Mouse (Mus musculus): ENCODE measurements around the gene Rufy1. TPM values are rescaled to one million over a fixed set of nuclear protein-coding genes. Genes with fewer than 3 reads are reported as not detected.
"Not testable (repeated sequence)": the region's sequence is repeated elsewhere in the genome, so short reads cannot be mapped to it uniquely, and the experiment has no call there.

Rufy1 gene
- polyA plus RNA-seq, 1 experiment from 2014 or later, result 27.4 TPM

DNA sequence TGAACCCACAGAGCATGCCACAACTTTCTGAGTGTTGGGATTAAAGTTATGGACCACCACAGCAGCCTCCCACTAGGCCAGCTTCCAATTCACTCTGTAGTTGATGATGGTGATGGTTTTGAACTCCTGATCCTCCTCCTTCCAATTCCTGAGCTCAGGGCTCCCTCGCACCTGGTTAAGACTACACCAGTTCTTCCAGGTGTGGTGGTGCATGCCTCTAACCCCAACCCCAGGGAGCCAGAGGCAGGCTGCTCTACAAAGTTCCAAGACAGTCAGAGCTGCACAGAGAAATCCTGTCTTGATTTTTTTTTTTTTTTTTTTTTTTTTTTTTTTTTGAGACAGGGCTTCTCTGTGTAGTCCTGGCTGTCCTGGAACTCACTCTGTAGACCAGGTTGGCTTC lies 57.3 kb downstream of the Rufy1 start:
- H3K9ac ChIP-seq (replicated peaks; ENCODE audit: low read length), result no peak overlapping the region
- no peak overlapping the region for H3K4me2 ChIP-seq (replicated peaks; ENCODE audit: low read depth, low read length)
- H3K36me3 ChIP-seq (ENCODE audit: insufficient read depth, low read length), result no peaks in the 10 kb centered on the region
- no peak overlapping the region for H3K4me3 ChIP-seq (ENCODE audit: low read length)
- peaks cover 11% of the 10 kb centered on the region for H3K4me1 ChIP-seq (ENCODE audit: insufficient read depth, low read length)
- no peaks in the 10 kb centered on the region for H3K27me3 ChIP-seq (ENCODE audit: insufficient read depth, low read length)
- 100% methylated on average over 1 of the region's 1 CpGs for WGBS
- no peak for ATAC-seq (ENCODE audit: low FRiP score, low TSS enrichment)
- H3K9me3 ChIP-seq (ENCODE audit: low read length), result no peaks in the 10 kb centered on the region
- H3K27ac ChIP-seq (ENCODE audit: low read length), result no peak overlapping the region

DNA sequence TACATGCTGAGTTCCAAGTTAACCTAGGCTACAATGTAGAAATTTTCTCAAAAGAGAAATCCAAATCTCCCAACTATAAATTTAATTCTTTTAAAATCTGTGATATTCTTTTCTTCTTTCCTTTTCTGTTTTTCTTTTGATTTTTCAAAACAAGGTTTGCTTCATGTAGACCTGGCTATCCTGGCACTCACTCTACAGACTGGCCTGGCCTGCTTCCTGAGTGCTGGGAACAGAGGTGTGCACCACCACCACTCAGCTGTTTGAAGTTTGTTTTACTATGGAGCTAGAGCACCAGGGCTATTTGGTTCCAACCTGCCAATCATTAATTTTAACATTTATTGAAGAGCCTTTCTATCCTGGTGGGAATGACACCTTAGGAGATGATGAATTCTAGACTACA lies 57.8 kb downstream of the Rufy1 start:
- H3K4me3 ChIP-seq (ENCODE audit: low read length), result no peak overlapping the region
- H3K9ac ChIP-seq (replicated peaks; ENCODE audit: low read length), result no peak overlapping the region
- H3K27ac ChIP-seq (ENCODE audit: low read length), result no peak overlapping the region
- H3K9me3 ChIP-seq (ENCODE audit: low read length), result no peaks in the 10 kb centered on the region
- no peak overlapping the region for H3K4me2 ChIP-seq (replicated peaks; ENCODE audit: low read depth, low read length)
- no peaks in the 10 kb centered on the region for H3K27me3 ChIP-seq (ENCODE audit: insufficient read depth, low read length)
- H3K4me1 ChIP-seq (ENCODE audit: insufficient read depth, low read length), result peaks cover 11% of the 10 kb centered on the region
- no peaks in the 10 kb centered on the region for H3K36me3 ChIP-seq (ENCODE audit: insufficient read depth, low read length)
- ATAC-seq (ENCODE audit: low FRiP score, low TSS enrichment), result no peak

DNA sequence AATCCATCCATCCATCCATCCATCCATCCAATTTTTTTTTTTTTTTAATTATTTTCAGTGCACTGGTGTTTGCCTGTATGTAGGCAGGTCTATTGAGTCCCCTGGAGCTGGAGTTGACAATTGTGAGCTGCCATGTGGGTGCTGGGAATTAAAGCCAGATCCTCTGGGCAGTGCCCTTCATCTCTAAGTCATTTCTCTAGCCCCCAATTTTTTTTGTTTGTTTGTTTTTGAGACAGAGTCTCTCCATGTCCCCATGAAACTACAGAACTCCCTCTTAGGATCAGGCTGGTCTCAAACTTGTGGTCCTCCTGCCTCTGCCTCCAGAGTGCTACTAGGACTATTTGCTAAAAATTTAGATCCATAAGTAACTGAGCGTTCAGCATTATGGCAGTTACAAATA lies 59.0 kb downstream of the Rufy1 start:
- no peaks in the 10 kb centered on the region for H3K36me3 ChIP-seq (ENCODE audit: insufficient read depth, low read length)
- WGBS, result 94% methylated on average over 1 of the region's 1 CpGs
- H3K9ac ChIP-seq (replicated peaks; ENCODE audit: low read length), result no peak overlapping the region; the same call in 1 of the 2 replicates
- H3K9me3 ChIP-seq (ENCODE audit: low read length), result no peaks in the 10 kb centered on the region
- H3K4me3 ChIP-seq (ENCODE audit: low read length), result no peak overlapping the region; the same call in 1 of the 2 replicates
- H3K27ac ChIP-seq (ENCODE audit: low read length), result no peak overlapping the region
- peak overlapping the region; percentile 65 for H3K4me2 ChIP-seq (replicated peaks; ENCODE audit: low read depth, low read length)
- H3K27me3 ChIP-seq (ENCODE audit: insufficient read depth, low read length), result no peaks in the 10 kb centered on the region
- no peak for ATAC-seq (ENCODE audit: low FRiP score, low TSS enrichment)
- H3K4me1 ChIP-seq (ENCODE audit: insufficient read depth, low read length), result peaks cover 11% of the 10 kb centered on the region

DNA sequence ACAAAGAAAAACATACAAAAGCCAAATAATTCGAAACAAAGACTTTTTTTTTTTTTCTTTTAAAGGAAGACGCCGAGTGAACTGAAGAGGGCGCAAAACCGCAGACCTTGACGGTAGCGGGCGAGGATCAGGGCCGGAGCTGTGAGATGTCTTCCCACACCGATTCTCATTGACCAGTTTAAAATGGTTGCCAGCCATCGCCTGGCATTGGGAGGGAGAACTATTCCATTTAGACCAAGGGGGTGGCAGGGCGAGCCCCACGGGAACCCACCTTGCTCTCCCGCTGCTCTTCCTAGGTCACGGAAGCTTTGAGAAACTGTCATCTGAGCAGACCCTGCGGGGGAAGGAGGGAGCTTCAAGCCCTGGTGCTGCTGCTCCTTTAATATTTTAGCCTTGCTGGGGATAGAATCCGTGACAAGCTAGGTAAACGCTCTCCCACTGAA lies 59.5 kb downstream of the Rufy1 start:
- Histone ChIP-seq H3K36me3 (ENCODE audit: insufficient read depth, low read length) (no peaks in the 10 kb centered on the region), H3K9me3 (ENCODE audit: low read length) (no peaks in the 10 kb centered on the region), H3K4me1 (ENCODE audit: insufficient read depth, low read length) (peaks cover 7% of the 10 kb centered on the region), H3K4me2 (replicated peaks; ENCODE audit: low read depth, low read length) (peak overlapping the region; percentile 65), H3K9ac (replicated peaks; ENCODE audit: low read length) (peak overlapping the region; percentile 69), H3K4me3 (ENCODE audit: low read length) (peak overlapping the region; percentile 46), H3K27ac (ENCODE audit: low read length) (no peak overlapping the region), H3K27me3 (ENCODE audit: insufficient read depth, low read length) (no peaks in the 10 kb centered on the region)
- WGBS, result 2% methylated on average over 18 of the region's 18 CpGs
- ATAC-seq (ENCODE audit: low FRiP score, low TSS enrichment), result 0 out of 2 replicates have a peak, but pooled peaks have one; percentile 59

DNA sequence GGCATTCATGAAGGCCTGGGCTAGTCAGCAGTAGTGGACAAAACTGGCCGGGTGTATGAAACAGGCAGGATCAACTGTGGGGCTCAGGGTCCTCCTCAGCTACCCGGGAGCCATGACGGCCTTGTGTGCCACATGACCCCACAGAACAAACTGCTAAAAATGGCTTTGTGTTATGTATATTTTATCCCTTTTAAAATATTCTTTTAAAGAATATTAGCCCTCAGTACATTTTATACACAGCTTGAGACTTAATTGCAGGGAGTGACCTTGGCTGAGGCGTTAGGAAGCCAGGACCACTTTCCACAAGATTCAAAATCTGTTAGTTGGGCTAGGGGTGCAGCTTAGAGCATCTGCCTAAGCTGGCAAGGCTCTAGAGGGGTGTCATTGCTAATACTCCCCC lies 60.0 kb downstream of the Rufy1 start:
- ATAC-seq (ENCODE audit: low FRiP score, low TSS enrichment), result 0 out of 2 replicates have a peak, but pooled peaks have one; percentile 44
- Histone ChIP-seq H3K4me1 (ENCODE audit: insufficient read depth, low read length) (peaks cover 3% of the 10 kb centered on the region; the same call in 1 of the 2 replicates), H3K27me3 (ENCODE audit: insufficient read depth, low read length) (no peaks in the 10 kb centered on the region), H3K9me3 (ENCODE audit: low read length) (no peaks in the 10 kb centered on the region), H3K27ac (ENCODE audit: low read length) (no peak overlapping the region), H3K36me3 (ENCODE audit: insufficient read depth, low read length) (no peaks in the 10 kb centered on the region), H3K4me3 (ENCODE audit: low read length) (peak overlapping the region; percentile 46), H3K4me2 (replicated peaks; ENCODE audit: low read depth, low read length) (peak overlapping the region; percentile 65), H3K9ac (replicated peaks; ENCODE audit: low read length) (peak overlapping the region; percentile 69)
- WGBS, result 64% methylated on average over 4 of the region's 4 CpGs

DNA sequence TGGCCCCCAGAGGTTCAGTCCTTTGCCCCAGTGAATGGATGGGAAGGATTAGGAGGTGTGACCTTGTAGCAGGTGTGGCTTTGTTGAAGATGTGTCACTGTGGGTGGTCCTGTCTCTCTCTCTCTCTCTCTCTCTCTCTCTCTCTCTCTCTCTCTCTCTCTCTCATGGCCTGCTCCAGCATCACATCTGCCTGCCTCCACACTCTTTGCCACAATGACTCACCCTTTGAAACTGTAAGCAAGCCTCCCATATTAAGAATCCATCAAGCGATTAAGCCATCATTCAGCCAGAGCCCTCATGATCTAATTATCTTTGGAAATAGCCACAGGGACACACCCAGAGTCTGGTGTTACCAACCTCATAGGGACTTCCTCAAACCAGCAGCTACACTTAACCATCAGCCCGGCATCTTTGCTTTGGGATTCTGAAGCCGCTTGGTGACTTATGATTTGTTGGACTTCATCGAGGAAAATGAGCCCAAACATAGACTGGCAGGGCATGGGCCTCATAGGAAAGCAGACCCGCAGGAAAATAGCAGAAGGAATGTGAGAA lies 61.5 kb downstream of the Rufy1 start:
- H3K9ac ChIP-seq (replicated peaks; ENCODE audit: low read length), result no peak overlapping the region
- no peaks in the 10 kb centered on the region for H3K27me3 ChIP-seq (ENCODE audit: insufficient read depth, low read length)
- H3K36me3 ChIP-seq (ENCODE audit: insufficient read depth, low read length), result no peaks in the 10 kb centered on the region
- no peaks in the 10 kb centered on the region for H3K4me1 ChIP-seq (ENCODE audit: insufficient read depth, low read length)
- H3K4me3 ChIP-seq (ENCODE audit: low read length), result no peak overlapping the region
- H3K4me2 ChIP-seq (replicated peaks; ENCODE audit: low read depth, low read length), result no peak overlapping the region
- ATAC-seq (ENCODE audit: low FRiP score, low TSS enrichment), result no peak
- WGBS, result 85% methylated on average over 5 of the region's 5 CpGs
- no peak overlapping the region for H3K27ac ChIP-seq (ENCODE audit: low read length)
- no peaks in the 10 kb centered on the region for H3K9me3 ChIP-seq (ENCODE audit: low read length)

DNA sequence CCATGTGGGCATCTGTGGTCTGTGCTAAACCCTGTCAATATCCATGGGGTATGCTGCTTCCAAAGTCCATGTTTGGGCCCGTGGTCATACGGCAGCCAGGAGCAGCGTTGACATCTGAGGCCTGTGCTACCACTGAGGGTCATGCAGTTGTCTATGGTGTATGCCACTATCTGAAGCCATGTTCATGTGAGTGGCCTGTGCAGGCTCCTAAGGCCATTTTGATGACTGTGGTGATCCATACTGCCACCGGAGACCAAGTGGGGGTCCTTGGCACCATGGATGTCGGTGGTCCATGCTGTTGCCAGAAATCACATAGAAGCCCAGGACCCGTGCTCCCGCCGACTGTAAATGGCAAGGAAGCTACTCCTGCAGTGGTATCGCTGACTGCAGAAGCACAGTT lies 63.4 kb downstream of the Rufy1 start:
- no peaks in the 10 kb centered on the region for H3K27me3 ChIP-seq (ENCODE audit: insufficient read depth, low read length)
- whole genome bisulfite sequencing, result 94% methylated on average over 9 of the region's 9 CpGs
- H3K4me3 ChIP-seq (ENCODE audit: low read length), result no peak overlapping the region
- no peaks in the 10 kb centered on the region for H3K4me1 ChIP-seq (ENCODE audit: insufficient read depth, low read length)
- no peaks in the 10 kb centered on the region for H3K9me3 ChIP-seq (ENCODE audit: low read length)
- ATAC-seq (ENCODE audit: low FRiP score, low TSS enrichment), result no peak
- no peak overlapping the region for H3K27ac ChIP-seq (ENCODE audit: low read length)
- no peak overlapping the region for H3K9ac ChIP-seq (replicated peaks; ENCODE audit: low read length)
- H3K36me3 ChIP-seq (ENCODE audit: insufficient read depth, low read length), result no peaks in the 10 kb centered on the region
- no peak overlapping the region for H3K4me2 ChIP-seq (replicated peaks; ENCODE audit: low read depth, low read length)

DNA sequence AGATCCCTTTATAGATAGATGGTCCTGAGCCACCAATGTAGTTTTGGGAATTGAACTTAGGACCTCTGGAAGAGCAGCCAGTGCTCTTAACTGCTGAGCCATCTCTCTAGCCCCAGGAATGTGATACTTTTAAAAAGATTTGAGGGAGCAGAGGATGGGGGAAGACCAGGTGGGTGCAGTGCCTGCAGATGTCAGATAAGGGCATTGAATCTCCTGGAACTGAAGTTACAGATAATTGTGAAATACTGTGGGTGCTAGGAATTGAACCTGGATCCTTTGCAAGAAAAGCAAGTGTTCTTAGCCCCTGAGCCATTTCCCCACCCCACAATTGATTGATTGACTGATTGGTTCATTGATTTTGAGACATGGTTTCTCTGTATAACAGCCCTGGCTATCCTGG lies 65.6 kb downstream of the Rufy1 start:
- H3K4me2 ChIP-seq (replicated peaks; ENCODE audit: low read depth, low read length), result no peak overlapping the region
- H3K36me3 ChIP-seq (ENCODE audit: insufficient read depth, low read length), result no peaks in the 10 kb centered on the region
- no peak overlapping the region for H3K4me3 ChIP-seq (ENCODE audit: low read length)
- no peaks in the 10 kb centered on the region for H3K9me3 ChIP-seq (ENCODE audit: low read length)
- H3K4me1 ChIP-seq (ENCODE audit: insufficient read depth, low read length), result no peaks in the 10 kb centered on the region
- H3K27me3 ChIP-seq (ENCODE audit: insufficient read depth, low read length), result no peaks in the 10 kb centered on the region
- H3K9ac ChIP-seq (replicated peaks; ENCODE audit: low read length), result no peak overlapping the region
- ATAC-seq (ENCODE audit: low FRiP score, low TSS enrichment), result no peak
- H3K27ac ChIP-seq (ENCODE audit: low read length), result no peak overlapping the region

DNA sequence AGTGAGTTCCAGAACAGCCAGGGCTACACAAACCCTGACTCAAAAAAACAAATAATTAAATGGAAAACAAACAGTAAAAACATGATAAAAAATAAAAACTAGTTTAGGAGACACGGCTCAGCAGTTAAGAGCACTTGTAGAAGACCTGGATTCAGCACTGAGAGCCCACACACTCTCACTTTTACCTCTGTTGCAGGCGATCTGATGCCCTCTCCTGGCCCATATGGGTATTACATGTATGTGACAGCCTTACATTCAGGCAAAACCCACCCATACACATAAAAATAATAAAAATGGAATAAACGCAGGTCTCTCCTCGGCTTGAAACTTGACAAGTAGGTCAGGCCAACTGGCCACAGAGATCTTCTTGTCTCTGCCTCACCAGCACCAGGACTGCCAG lies 66.4 kb downstream of the Rufy1 start:
- Histone ChIP-seq H3K4me2 (replicated peaks; ENCODE audit: low read depth, low read length) (no peak overlapping the region), H3K9me3 (ENCODE audit: low read length) (no peaks in the 10 kb centered on the region), H3K4me3 (ENCODE audit: low read length) (no peak overlapping the region), H3K27ac (ENCODE audit: low read length) (no peak overlapping the region), H3K4me1 (ENCODE audit: insufficient read depth, low read length) (no peaks in the 10 kb centered on the region), H3K27me3 (ENCODE audit: insufficient read depth, low read length) (no peaks in the 10 kb centered on the region), H3K36me3 (ENCODE audit: insufficient read depth, low read length) (no peaks in the 10 kb centered on the region), H3K9ac (replicated peaks; ENCODE audit: low read length) (no peak overlapping the region)
- ATAC-seq (ENCODE audit: low FRiP score, low TSS enrichment), result peak; percentile 76
- 6% methylated on average over 4 of the region's 4 CpGs for WGBS

DNA sequence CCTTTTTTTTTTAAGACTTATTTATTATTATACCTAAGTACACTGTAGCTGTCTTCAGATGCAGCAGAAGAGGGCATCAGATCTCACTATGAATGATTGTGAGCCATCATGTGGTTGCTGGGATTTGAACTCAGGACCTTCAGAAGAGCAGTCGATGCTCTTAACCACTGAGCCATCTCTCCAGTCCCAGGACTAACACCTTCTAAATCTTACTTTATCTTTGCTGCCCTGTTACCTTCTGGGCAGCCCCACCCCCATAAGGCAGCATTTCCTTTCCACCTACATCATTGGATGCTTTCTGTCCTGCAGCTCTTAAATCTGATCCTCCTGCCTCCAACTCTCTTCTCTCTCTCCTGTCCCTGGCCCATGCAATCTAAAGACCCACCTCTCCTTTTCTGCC lies 69.6 kb downstream of the Rufy1 start:
- H3K4me2 ChIP-seq (replicated peaks; ENCODE audit: low read depth, low read length); H3K36me3 ChIP-seq (ENCODE audit: insufficient read depth, low read length); H3K27ac ChIP-seq (ENCODE audit: low read length); H3K9ac ChIP-seq (replicated peaks; ENCODE audit: low read length); H3K9me3 ChIP-seq (ENCODE audit: low read length); H3K4me1 ChIP-seq (ENCODE audit: insufficient read depth, low read length); H3K27me3 ChIP-seq (ENCODE audit: insufficient read depth, low read length); H3K4me3 ChIP-seq (ENCODE audit: low read length); ATAC-seq (ENCODE audit: low FRiP score, low TSS enrichment): not testable (repeated sequence)
- 100% methylated on average over 1 of the region's 1 CpGs for WGBS
